Mouse (Mus musculus): ENCODE data around the gene Nudt9.

DNA sequence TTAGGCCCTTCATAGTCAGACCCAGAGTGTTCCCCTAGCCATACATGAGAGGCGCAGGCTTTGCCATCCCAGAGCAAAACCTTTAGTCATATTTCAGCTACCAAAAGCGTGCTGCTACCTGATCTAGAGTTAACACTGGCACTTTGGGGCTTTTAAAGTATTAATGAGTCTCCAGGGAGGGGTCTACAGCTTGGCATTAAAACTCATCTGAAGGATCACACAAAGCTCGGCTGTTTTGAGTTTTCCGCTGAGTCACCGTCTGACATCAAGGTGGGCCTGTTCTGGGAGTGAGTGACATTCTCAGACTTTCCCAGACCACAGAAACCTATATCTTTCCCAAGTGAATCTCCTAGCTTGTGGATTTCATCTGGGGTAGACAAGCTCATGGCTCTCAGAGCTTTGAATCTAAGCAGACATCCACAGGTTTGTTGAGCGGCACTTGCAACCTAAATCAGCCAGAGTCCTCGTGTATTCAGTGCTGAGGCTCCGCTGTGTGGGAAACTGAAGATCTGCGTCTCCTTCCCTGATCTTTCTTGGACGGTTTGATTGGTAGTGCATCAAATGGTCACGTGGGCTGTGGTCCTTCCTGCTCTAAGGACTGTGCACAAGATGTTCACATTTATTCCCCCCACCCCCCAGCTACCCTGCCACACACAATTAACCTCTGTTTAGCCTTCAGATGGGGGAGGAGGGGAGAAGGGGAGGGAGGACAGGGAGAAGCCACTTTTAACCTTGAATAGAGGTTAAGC is 62.2 kb downstream of the Nudt9 start:
- TF ChIP-seq CTCF (IDR thresholded peaks at IDR 0.05; ENCODE audit: low read depth) (no peak), EP300 (optimal IDR thresholded peaks at IDR 0.05) (peak; percentile 18)

All from stomach, postnatal 0 days (tissue).